Mouse (Mus musculus) cerebellum, adult 11 months (tissue): ENCODE data around the gene BC049352.

Experiments used
- DNase-seq: peaks from one replicate; pipeline ENCODE4 v3.0.0; 2022

The BC049352 gene

DNA sequence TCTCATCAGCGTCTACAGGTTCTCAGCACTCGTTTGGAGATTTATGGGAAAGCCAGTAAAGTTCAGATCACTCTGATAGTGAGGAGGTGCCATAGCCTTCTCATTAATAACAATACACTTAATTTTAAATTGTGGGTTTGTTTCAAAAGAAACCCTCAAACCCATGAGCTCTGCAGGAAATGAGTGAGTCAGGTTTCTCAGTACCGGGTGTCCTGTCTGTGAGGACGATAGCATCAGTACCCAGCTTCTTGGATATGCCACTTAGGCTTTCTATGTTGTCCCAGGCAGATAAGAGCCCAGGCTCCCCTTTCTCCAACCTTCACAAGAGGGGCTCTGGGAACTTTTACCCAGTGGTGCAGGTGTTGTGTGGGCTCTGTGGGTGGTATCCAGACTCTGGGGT, 70.2 kb downstream of the BC049352 start:
- DNase-seq = no peak

- DNase-seq = no peak
These were observed 70.6 kb downstream of the BC049352 start for GRCm38 (mm10) chr9:45252395-45252794.

DNA sequence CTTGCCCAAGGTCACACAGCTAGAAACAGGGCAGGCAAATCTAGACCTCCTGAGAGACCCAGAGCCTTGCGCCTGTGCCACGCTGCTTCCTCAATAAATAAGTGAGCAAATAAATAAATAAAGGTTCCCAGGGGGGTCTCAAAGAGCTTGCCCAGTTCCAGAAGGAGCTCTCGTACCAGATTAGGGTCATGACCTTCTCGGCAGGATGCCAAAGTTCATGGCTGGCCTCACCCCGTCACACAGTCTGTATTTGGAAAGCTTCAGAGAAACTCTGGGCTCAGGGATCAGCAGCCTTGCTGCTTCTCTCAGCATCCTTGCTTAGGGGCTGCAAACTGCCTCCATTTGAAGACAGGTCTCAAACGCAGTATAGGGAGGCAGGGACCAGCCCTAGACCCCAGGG, 72.2 kb downstream of the BC049352 start:
- no peak for DNase-seq

- no peak for DNase-seq
These were observed 72.8 kb downstream of the BC049352 start for GRCm38 (mm10) chr9:45254605-45255004.

- no peak for DNase-seq
These were observed 73.6 kb downstream of the BC049352 start for GRCm38 (mm10) chr9:45255431-45255830.

DNA sequence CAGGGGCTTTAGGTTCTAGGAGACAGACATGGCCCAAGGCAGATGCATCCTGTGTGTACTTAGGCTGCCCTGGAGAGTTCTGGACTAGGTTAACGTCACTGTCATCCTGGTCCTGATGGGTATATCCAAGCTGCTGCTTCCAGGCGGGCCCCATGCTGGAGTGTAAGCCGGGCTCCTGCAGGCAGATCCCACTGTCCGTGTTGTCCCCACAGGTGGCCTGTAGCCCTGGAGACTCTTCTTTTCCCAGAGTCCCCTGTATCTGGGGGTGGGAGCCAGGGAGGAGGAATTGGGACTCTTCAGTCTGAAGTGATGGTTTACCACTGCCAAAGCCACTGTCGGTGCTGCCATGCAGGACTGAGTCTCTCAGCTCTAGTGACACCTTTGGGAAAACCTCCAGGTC, 74.2 kb downstream of the BC049352 start:
- no peak for DNase-seq

DNA sequence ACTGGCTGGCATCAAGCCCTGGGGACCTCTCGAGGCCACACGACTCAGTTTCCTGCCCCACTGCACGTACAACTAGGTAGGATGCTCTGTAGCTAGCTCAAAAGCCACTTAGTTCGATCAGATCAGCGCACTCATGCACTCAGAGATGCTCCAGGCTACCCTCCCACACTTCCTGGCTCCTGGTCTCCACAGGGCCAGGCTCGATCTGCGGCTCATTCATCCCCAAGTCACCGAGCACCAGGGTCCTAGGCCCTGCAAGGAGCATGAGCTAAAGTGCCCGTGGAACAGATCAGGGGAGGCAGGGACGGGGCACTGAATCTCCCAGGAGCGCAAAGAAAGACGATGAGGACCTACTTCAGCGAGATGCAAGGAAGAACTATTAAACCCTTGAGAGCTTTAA, 77.3 kb downstream of the BC049352 start:
- DNase-seq = no peak

DNA sequence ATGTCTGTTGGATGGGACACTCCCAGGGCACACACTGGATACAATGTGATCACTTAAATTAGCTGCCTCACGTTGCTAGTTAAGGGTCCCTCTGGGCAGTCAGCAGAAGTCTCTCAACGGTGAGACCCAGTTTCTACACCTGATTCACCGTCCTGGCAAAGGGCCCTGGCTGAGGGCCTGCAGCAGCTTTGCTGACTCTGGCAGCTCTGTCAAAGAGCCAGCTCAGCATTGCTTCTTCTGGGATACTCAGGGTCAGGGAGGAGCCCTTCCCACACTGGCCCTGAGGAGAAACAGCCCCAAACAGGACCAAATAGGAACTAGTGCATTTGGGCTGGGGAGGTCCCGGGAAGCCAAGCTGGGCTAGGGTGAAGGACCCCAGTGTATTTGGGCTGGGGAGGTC, 79.7 kb downstream of the BC049352 start:
- peak; percentile 85 for DNase-seq

- DNase-seq = no peak
These were observed 80.1 kb downstream of the BC049352 start for GRCm38 (mm10) chr9:45261872-45262271.

GRCm38 (mm10) chr9:45267099-45267498, 85.3 kb downstream of the BC049352 start:
- DNase-seq = no peak

DNA sequence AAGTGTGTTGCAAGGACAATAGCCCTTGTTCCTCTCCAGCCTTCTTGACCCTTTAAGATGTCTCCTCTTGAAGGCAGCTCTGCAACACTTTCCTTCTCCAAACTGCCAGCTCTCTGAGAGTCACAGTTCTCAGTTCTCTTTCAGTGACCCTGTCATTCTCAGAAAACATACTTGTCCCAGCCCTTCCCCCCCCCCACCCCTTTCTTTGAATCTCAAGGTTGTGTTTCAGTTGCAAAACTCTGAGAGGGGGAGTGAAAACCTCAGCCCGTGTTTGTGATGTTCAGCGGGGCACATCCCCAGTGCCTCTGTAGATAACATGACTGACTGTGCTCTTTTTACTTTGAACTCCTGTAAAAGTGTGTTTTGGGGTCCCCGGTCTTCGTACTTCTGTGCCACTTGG, 86.3 kb downstream of the BC049352 start:
- no peak for DNase-seq

GRCm38 (mm10) chr9:45268597-45269325, 87.0 kb downstream of the BC049352 start, which contains the start of gene Il10ra:
Il10ra (minus strand) TSS chr9:45269149.
- peak; percentile 48 for DNase-seq

- no peak for DNase-seq
These were observed 90.4 kb downstream of the BC049352 start for GRCm38 (mm10) chr9:45272213-45272612.

DNA sequence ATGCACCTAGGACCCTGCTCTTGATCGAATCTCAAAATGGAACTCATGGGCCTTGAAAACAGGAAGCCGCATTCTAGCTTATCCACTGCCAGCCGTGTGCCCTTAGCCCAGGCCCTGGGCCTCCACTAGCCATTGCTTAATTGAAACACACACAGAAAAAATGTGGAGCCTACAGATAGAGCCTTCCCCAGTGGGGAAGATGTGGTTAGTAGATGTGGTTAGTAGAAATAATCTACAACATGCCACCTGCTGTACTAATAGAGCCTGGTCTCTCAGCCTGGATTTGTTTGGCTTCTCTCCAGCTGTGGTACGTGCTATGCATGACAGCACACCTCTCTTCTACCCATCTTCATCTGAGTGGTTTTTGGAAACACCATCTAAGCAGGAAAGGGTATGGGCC, 92.4 kb downstream of the BC049352 start:
- DNase-seq = no peak

- no peak for DNase-seq
These were observed 92.8 kb downstream of the BC049352 start for GRCm38 (mm10) chr9:45274635-45275034.

DNA sequence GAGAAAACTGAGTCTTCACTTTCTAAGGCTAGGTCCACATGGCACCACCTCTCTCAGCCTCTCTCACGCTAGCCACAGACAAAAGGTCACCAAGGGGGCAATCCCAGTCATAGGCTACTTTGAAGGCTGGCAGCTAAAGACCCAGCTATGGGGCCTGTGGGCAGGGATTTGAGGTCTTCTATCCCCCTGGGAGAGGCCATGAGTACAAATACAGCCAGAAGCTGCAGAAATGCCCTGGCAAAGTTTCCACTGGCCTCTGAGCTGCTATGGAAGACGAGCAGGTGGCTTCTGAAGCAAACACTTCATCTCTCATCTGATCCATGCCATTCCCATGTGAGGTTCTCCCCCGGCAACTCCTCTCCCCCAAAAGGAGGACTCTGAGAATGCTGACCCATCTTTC, 98.3 kb downstream of the BC049352 start:
- DNase-seq = no peak

DNA sequence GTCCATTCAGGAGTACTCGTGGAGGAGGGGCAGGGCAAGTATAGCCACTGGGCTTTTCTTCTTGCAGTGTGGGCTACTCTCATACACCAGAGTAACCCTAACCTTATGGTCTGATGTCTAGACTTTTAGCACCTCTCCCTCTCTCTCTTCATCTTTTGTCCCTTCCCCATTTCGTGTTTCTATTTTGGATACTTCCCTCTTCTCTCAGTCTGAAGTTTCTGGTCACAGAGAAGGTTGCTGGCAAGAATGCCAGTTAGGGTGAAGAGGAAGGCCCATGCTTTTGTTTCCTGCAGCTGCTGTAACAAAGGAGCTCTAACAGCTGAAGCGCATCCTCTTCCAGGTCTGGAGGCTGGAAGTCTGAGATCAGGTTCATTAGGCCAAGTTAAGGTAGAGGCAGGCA, 99.1 kb downstream of the BC049352 start:
- no peak for DNase-seq

DNA sequence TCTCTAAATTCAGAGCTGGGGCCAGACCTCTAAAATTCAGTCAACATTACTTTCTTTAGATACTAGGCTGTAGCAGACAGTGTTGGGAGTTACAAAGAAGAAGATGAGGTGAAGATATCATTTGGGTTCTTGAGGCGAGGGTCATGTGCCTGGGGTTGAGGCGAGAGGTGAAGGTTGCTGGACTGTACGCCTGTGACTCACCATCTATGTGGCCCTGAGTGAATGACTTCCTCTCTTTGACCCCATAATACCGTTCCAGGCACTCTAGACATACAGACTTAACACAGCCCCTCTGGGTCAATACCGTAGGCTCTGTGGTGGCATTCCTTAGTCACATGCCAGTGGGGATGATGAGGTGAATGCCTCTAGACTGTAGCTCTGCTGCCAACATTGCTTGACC, 100.7 kb downstream of the BC049352 start:
- no peak for DNase-seq

GRCm38 (mm10) chr9:45291481-45292168, 109.8 kb downstream of the BC049352 start:
- DNase-seq = peak; percentile 73

DNA sequence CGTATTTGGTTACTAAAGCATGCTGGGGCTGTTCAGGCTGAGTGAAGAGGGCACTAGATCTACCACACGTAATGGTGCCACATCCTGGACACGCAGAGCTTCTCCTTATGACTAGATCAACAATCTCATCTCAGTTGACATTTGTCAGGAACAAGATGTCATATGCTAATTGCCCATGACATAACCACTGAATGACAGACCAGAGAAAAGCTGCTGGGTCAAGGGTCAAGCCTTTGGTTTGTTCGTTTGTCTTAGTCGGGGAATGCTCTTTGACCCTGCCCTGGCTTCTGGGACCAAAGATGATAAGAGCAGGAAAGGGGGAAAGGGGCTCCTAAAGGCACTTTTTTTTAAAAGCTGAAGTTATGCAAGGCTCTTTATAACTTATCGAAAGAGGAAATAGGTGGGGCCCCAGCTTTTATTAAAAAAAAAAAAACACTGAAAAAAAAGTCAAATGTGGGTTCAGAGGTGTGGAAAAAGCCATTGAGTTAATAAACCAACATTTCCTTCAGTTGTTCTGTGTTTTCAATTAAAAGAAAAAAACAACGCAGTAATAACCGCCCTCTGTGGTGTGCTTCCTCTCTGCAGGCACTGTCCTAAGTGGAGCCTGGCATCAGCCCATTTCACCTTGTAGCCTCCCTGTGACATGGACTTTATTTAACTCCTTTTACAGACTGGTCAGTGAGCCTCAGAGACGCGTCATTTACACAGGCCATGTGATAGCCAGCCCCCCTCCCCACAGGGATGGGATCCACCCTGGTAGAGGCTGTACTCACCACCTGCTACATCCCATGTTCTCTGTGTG, 112.6 kb downstream of the BC049352 start:
- no peak for DNase-seq

GRCm38 (mm10) chr9:45299231-45300006, 117.6 kb downstream of the BC049352 start:
- DNase-seq = no peak
